Mouse (Mus musculus): Measurements from ENCODE around the gene Brinp2.

Brinp2 gene

DNA sequence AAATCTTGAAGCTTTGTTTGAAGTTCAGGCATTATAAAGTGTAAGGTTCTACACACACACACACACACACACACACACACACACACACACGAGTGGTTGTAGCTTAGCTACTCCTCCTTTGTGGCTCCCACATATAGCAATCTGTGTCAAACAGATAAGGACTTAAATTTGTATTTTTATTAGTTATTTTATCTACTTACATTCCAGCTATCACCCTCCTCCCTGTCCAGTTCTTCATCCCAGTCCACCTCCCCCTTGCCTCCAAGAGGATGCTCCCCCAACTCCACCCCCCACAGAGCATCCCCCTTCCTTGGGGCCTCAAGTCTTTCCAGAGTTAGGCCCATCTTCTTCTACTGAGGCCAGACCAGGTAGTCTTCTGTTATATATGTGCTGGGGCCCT lies 137.4 kb downstream of the Brinp2 start:
- no peak for DNase-seq

DNA sequence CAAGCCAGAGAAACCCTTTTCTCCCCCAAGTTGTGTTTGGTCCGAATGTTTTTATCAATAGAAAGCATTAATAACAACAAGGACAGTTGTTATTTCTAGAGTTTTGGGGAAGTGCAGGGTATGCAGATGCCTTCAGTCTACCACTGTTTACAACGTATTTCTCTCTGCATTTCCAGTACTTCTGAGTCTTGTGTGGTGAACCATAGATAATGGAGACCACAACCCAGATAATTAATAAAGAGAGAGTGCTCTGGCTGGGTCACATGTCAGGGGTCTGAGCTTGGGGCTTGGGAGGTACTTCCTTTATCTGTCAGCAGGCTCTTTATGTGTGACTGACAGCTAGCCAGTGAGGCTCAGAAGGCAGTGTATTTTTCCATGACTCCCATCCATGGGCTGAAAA lies 137.8 kb downstream of the Brinp2 start:
- no peak for DNase-seq

DNA sequence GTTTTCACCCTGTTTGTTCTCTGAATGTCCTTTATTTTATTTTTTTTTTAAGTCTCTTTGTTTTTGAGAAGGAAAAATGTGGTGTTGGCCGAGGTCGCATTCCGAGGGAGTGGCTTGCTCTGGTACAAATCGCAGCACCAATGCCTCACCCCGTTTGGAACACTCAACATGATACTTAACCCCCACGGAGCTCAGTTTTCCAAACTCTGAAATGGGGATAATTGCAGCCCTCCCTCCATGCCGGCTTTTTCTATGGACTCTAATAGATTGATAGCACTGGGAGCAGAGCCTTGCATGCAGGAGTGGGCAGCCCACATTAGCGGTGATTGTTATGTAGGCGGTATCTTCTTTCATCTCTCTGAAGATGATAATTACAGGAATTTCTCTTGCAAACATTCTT lies 140.5 kb downstream of the Brinp2 start:
- no peak for DNase-seq

DNA sequence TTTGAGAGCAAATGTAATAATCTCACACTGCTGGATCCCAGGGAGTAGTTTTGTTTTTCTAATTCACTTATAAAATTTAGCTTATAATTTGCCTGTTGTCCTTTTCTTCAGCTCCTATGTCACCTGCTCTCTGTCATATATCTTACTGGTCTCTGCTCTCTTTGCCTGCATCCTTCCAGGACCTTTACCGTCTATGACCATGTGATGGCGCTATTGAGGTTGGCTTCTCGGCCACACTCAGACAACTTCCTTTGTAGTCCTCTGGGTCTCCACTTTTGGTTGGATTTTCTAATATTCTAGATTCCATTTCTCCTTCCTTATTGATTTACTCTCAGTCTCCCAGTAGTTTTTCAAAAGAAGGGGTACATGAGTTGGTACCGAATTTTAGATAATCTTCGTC lies 141.4 kb downstream of the Brinp2 start:
- no peak for DNase-seq

DNA sequence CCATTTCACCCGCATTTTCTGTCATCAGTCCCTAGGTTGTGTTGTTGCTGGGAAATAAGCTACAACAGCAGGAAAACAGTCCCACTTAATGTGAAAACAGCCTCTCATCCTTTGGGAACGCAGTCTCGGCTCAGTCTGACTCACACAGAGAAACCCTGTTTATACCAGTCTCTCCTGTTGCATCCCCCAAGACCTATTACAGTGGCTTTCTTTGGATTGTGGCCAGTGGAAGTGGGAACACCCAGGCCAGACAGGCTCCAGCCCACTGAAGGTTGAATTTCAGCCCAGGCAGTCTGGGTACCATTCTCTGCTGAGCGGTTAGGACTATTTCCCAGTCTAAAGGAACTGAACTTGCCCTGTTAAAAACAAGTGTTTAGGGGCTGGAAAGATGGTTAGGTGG lies 142.4 kb downstream of the Brinp2 start:
- no peak for DNase-seq

DNA sequence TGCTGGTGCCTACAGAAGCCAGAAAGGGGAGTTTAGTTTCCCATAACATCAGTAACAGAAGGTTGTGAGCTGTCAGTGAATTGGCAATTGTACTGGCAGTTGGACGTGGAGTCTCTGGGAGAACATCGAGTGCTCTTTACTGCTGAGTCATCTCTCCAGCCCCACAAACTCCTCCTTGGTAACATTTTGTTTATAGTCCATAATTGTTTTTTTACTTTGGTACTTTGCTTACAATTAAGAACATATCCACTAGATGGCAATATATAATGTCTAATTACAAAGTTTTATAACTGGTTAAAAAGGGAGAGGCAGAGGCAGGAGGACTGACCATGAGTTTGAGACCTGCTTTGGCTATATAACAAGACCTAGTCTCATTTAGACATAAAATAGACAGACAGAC lies 148.5 kb downstream of the Brinp2 start:
- no peak for DNase-seq

DNA sequence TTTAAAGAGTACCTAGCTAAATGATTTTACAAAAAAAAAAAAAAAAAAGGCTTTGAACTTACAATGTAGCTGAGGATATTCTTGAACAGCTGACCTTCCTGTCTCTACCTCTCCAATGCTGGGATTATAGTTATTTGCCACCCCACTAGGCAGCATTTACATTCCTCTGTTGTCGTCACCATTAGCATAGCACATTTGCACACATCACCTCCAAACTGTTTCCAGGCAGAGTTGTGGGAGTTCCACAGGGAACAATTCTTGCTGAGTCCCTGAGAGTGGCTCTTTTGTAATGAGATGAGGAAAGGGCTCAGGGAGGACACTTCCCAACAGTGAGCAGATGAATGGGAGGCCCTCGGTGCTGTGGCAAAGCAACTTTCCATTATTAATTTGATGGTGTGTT lies 153.2 kb downstream of the Brinp2 start:
- DNase-seq, result no peak

Data from lung, postnatal 36 days (tissue).